8 mouse cellular contexts compared by ENCODE assay signal in genomic region chr7:63212084-63212723, GRCm38 (mm10). TPM values are rescaled to one million over a fixed set of nuclear protein-coding genes. Genes with fewer than 3 reads are reported as not detected.
DNase-seq lines count a peak whose midpoint lies in the region; ATAC-seq and TF ChIP-seq lines count a peak whose summit lies in the region.

Gene Chrna7 (minus strand): TSS chr7:63212569.

- no peaks in the 10 kb centered on the region for H3K9me3 ChIP-seq in forebrain, embryonic 15.5 days
- no peaks in the 10 kb centered on the region for H3K9me3 ChIP-seq in heart, postnatal 0 days (replicated peaks; ENCODE audit: control insufficient read depth, low read length)
- H3K9me3 ChIP-seq in neural tube, embryonic 11.5 days (ENCODE audit: control insufficient read depth, low read length) = no peaks in the 10 kb centered on the region

- no peak for TF ChIP-seq POLR2A in liver, adult 2 months (IDR thresholded peaks at IDR 0.05; ENCODE audit: extremely low read depth, insufficient read depth, low read length)

- no peak within 1 kb of the TSS; the same call in 1 of the 2 replicates for H3K27ac ChIP-seq in forebrain, embryonic 15.5 days (replicated peaks)
- no peak within 1 kb of the TSS for H3K27ac ChIP-seq in heart, postnatal 0 days (ENCODE audit: low read depth)
- H3K27ac ChIP-seq in liver, adult 2 months (replicated peaks; ENCODE audit: insufficient read depth, low read depth, low read length) = no peak within 1 kb of the TSS
- H3K27ac ChIP-seq in neural tube, embryonic 11.5 days (ENCODE audit: low read depth, low read length) = 0 out of 2 replicates have a peak within 1 kb of the TSS, but pooled peaks have one; percentile 17

- H3K27me3 ChIP-seq in forebrain, embryonic 15.5 days = no peaks in the 10 kb centered on the region
- H3K27me3 ChIP-seq in heart, postnatal 0 days (ENCODE audit: control insufficient read depth, insufficient read depth, low read length) = peaks cover 29% of the 10 kb centered on the region; the same call in 1 of the 2 replicates
- H3K27me3 ChIP-seq in liver, adult 2 months (ENCODE audit: control insufficient read depth, insufficient read depth, low read length) = no peaks in the 10 kb centered on the region
- H3K27me3 ChIP-seq in neural tube, embryonic 11.5 days (ENCODE audit: control insufficient read depth, insufficient read depth, low read length) = no peaks in the 10 kb centered on the region

- peak within 1 kb of the TSS; percentile 85 for H3K4me2 ChIP-seq in forebrain, embryonic 15.5 days (replicated peaks)
- H3K4me2 ChIP-seq in heart, postnatal 0 days (ENCODE audit: low read depth, low read length) = peak within 1 kb of the TSS; percentile 99
- H3K4me2 ChIP-seq in neural tube, embryonic 11.5 days (ENCODE audit: low read depth) = peak within 1 kb of the TSS; percentile 81

- H3K9ac ChIP-seq in forebrain, embryonic 15.5 days (replicated peaks) = peak within 1 kb of the TSS; percentile 83
- 0 out of 2 replicates have a peak within 1 kb of the TSS, but pooled peaks have one; percentile 25 for H3K9ac ChIP-seq in heart, postnatal 0 days (replicated peaks; ENCODE audit: low read depth, low read length)
- peak within 1 kb of the TSS; percentile 72 for H3K9ac ChIP-seq in liver, adult 2 months (ENCODE audit: low read depth, low read length)
- H3K9ac ChIP-seq in neural tube, embryonic 11.5 days (ENCODE audit: low read length) = peak within 1 kb of the TSS; percentile 79

- no peaks in the 10 kb centered on the region for H3K79me2 ChIP-seq in liver, adult 2 months (ENCODE audit: control insufficient read depth, insufficient read depth, low read length)

- peak; percentile 92 for ATAC-seq in forebrain, embryonic 15.5 days (replicated peaks)
- ATAC-seq in heart, postnatal 0 days (ENCODE audit: insufficient read depth, low read depth) = peak; percentile 91
- peak; percentile 91 for ATAC-seq in neural tube, embryonic 11.5 days (ENCODE audit: insufficient read depth, low FRiP score, low TSS enrichment)

- no peaks in the 10 kb centered on the region for H3K36me3 ChIP-seq in forebrain, embryonic 15.5 days
- H3K36me3 ChIP-seq in heart, postnatal 0 days (replicated peaks; ENCODE audit: control insufficient read depth, insufficient read depth, low read length) = no peaks in the 10 kb centered on the region
- no peaks in the 10 kb centered on the region for H3K36me3 ChIP-seq in liver, adult 2 months (ENCODE audit: control insufficient read depth, insufficient read depth, low read length)
- no peaks in the 10 kb centered on the region for H3K36me3 ChIP-seq in neural tube, embryonic 11.5 days (ENCODE audit: control insufficient read depth, insufficient read depth, low read length)

- TF ChIP-seq CTCF in heart, postnatal 0 days (IDR thresholded peaks at IDR 0.05; ENCODE audit: low read depth) = peak; percentile 41
- TF ChIP-seq CTCF in liver, adult 2 months (IDR thresholded peaks at IDR 0.05; ENCODE audit: low read depth, low read length) = peak; percentile 70

- under 1% methylated on average over 69 of the region's 73 CpGs for WGBS in forebrain, embryonic 15.5 days
- under 1% methylated on average over 58 of the region's 73 CpGs for WGBS in heart, postnatal 0 days
- under 1% methylated on average over 71 of the region's 73 CpGs for WGBS in liver, adult 2 months
- 0% methylated on average over 70 of the region's 73 CpGs for WGBS in neural tube, embryonic 11.5 days

- H3K4me1 ChIP-seq in forebrain, embryonic 15.5 days = peaks cover 20% of the 10 kb centered on the region; the same call in 1 of the 2 replicates
- 0 out of 2 replicates have a peak, but pooled peaks cover 4% of the 10 kb centered on the region for H3K4me1 ChIP-seq in heart, postnatal 0 days (ENCODE audit: control insufficient read depth, insufficient read depth)
- no peaks in the 10 kb centered on the region for H3K4me1 ChIP-seq in liver, adult 2 months (ENCODE audit: control insufficient read depth, insufficient read depth, low read length)
- H3K4me1 ChIP-seq in neural tube, embryonic 11.5 days (ENCODE audit: control insufficient read depth, insufficient read depth, low read length) = peaks cover 3% of the 10 kb centered on the region; the same call in 1 of the 2 replicates

- peak within 1 kb of the TSS; percentile 85 for H3K4me3 ChIP-seq in forebrain, embryonic 15.5 days
- peak within 1 kb of the TSS; percentile 61 for H3K4me3 ChIP-seq in heart, postnatal 0 days (ENCODE audit: low read depth, low read length)
- H3K4me3 ChIP-seq in liver, adult 2 months (ENCODE audit: insufficient read depth, low read depth, low read length) = peak within 1 kb of the TSS; percentile 56; the same call in 1 of the 2 replicates
- peak within 1 kb of the TSS; percentile 65 for H3K4me3 ChIP-seq in neural tube, embryonic 11.5 days (ENCODE audit: low read depth, low read length)

- peak; percentile 14 to 65 for DNase-seq in spleen, postnatal 4 days (ENCODE audit: low spot score in 2 of 2)
- no peak for DNase-seq in spleen, adult 12 weeks (ENCODE audit: low spot score)
- peak; percentile 64 for DNase-seq in heart, postnatal 0 days (ENCODE audit: low spot score)
- peak; percentile 83 for DNase-seq in kidney, postnatal 14 days
- peak; percentile 43 for DNase-seq in liver, adult 2 months (ENCODE audit: extremely low read depth, low read depth, low spot score)
- peak; percentile 90 for DNase-seq in neural tube, embryonic 11.5 days (ENCODE audit: low spot score)
- peak; percentile 19 for DNase-seq in thymus, postnatal 14 days

- no peak for TF ChIP-seq EP300 in heart, postnatal 0 days (IDR thresholded peaks at IDR 0.05; ENCODE audit: low read depth)

RNA-seq across cellular contexts. Expression of gene Chrna7, which starts in this region (rescaled TPM):
- 11.8 and 13.4 TPM in 2 replicates for polyA plus RNA-seq in forebrain, embryonic 15.5 days (2015; fragmentation: Nextera tagmentation; extraction: Ambion mirVana)
- total RNA-seq in heart, postnatal 0 days (2014; rRNA removed; ENCODE audit: low replicate concordance) = not detected in 2 replicates
- polyA plus RNA-seq in heart, postnatal 0 days (2015; fragmentation: Nextera tagmentation; extraction: Ambion mirVana) = not detected in 2 replicates
- 0.13 TPM in 1 of 2 replicates, not detected in the other for total RNA-seq in liver, adult 2 months (2014; rRNA removed)
- polyA plus RNA-seq in liver, adult 2 months (2012; rRNA removed) = not detected in 2 replicates
- 11.1 and 11.4 TPM in 2 replicates for polyA plus RNA-seq in neural tube, embryonic 11.5 days (2014; fragmentation: Nextera tagmentation; extraction: Ambion mirVana)

Comparison
In these comparisons a context has a peak if more than half of its experiments do, and no peak if none do; other contexts are left out.
1. RNA of gene Chrna7 (polyA plus RNA-seq): 11.8 to 13.4 TPM in forebrain, embryonic 15.5 days and 11.1 to 11.4 TPM in neural tube, embryonic 11.5 days; not detected in heart, postnatal 0 days and not detected in liver, adult 2 months; every median in the first group is over 10 times any median in the second.
2. Peak in DNase-seq, ATAC-seq, H3K4me3 ChIP-seq, H3K9ac ChIP-seq and H3K4me2 ChIP-seq in heart, postnatal 0 days; RNA of the gene not detected or under 1 TPM.
3. Peak in DNase-seq, H3K4me3 ChIP-seq and H3K9ac ChIP-seq in liver, adult 2 months; RNA of the gene not detected or under 1 TPM.
4. H3K9ac ChIP-seq: peak in every context shown above with its lines; median percentile 83 in forebrain, embryonic 15.5 days; 79 in neural tube, embryonic 11.5 days; 72 in liver, adult 2 months; 25 in heart, postnatal 0 days.
5. Peak in every context shown above with its lines, with median percentiles within 50 percentile points of each other: ATAC-seq, H3K4me2 ChIP-seq and H3K4me3 ChIP-seq.